Mouse (Mus musculus): ENCODE results near the gene Focad. TPM values are rescaled to one million over a fixed set of nuclear protein-coding genes. Genes with fewer than 3 reads are reported as not detected.

The Focad gene
- polyA plus RNA-seq, 1 experiment from 2014 or later = 4.8 TPM

DNA sequence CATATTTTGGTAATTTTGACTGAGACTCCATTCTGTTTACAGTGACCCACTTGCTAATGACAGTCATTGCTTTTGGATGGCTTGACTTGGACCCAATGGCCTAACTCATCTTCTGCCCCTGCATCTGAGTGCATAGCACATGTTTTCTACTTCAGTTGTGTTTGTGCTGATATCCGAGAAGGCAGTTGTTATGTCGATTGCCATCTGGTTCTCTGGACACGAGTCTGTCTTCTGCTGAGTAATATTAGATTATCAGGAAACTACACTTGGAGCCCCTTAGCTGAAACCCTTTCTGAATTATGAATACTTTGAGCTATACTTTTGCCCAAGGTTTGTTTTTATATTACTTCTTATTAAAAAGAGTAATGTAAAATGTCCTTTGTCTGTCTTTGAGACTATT is 22.9 kb downstream of the Focad start:
- WGBS = 78% methylated on average over 3 of the region's 3 CpGs
- Histone ChIP-seq H3K9me3 (ENCODE audit: control insufficient read depth) (no peaks in the 10 kb centered on the region), H3K4me1 (replicated peaks; ENCODE audit: control insufficient read depth, insufficient read depth, low read length) (no peaks in the 10 kb centered on the region), H3K4me2 (replicated peaks; ENCODE audit: low read depth) (no peak overlapping the region), H3K4me3 (ENCODE audit: low read depth, low read length) (no peak overlapping the region), H3K27ac (ENCODE audit: low read depth, low read length) (no peak overlapping the region), H3K36me3 (ENCODE audit: control insufficient read depth, insufficient read depth) (no peaks in the 10 kb centered on the region), H3K9ac (ENCODE audit: low read depth, low read length) (no peak overlapping the region), H3K27me3 (replicated peaks; ENCODE audit: control insufficient read depth, insufficient read depth, low read length) (no peaks in the 10 kb centered on the region)
- no peak for ATAC-seq
- TF ChIP-seq CTCF (IDR thresholded peaks at IDR 0.05; ENCODE audit: low read depth) = no peak

DNA sequence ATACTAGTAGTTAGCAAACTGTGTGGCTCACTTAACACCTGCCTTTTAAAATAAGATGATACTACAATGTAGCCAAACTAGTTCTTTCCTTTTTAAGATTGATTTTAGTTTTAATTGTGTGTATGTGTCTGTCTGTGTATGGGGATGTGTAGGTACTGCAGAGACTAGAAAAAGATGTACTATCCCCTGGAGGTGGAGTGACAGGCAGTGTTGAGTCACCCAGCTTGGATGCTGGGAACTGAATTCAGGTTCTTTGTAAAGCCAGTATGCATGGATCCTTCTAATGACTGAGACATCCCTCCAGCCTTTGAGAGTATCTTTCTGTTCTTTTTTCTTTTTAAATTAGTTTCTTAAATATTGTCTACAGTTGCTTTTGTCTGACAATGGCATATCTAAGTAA is 23.5 kb downstream of the Focad start:
- no peak for ATAC-seq
- Histone ChIP-seq H3K27ac (ENCODE audit: low read depth, low read length) (no peak overlapping the region), H3K4me1 (replicated peaks; ENCODE audit: control insufficient read depth, insufficient read depth, low read length) (no peaks in the 10 kb centered on the region), H3K36me3 (ENCODE audit: control insufficient read depth, insufficient read depth) (no peaks in the 10 kb centered on the region), H3K9ac (ENCODE audit: low read depth, low read length) (no peak overlapping the region), H3K4me2 (replicated peaks; ENCODE audit: low read depth) (no peak overlapping the region), H3K4me3 (ENCODE audit: low read depth, low read length) (no peak overlapping the region), H3K9me3 (ENCODE audit: control insufficient read depth) (no peaks in the 10 kb centered on the region), H3K27me3 (replicated peaks; ENCODE audit: control insufficient read depth, insufficient read depth, low read length) (no peaks in the 10 kb centered on the region)
- TF ChIP-seq CTCF (IDR thresholded peaks at IDR 0.05; ENCODE audit: low read depth) = no peak

DNA sequence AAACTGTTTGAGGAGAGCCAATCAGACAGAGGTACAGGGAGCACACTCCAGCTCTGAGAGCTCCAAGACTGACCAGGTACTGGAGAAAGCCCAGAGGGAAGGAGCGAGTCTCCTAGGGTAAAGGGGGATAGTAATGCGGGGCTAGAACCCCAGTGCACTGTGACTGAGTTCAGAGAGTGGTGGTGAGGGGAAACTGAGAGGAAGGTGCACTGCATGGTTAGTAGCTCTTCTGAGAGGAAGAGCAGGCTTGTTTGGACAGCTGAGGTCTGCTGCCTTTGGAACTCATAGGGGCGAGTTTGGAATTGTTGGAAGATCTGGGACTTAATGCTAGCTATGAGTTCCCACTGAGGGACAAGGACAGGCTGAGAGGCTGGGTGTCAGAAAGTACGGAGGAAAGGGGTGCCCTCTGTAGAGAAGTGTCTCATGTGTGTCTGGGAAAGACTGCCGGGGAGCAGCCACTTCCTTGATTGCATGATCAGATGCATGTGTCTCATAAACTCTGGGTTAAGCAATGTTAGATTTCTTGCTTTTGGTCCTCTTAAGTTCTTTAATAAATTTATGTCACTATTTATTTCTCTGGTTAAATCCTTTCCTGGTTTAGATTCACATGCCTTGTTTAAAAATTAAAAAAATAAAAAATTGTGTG is 24.4 kb downstream of the Focad start:
- Histone ChIP-seq H3K4me1 (replicated peaks; ENCODE audit: control insufficient read depth, insufficient read depth, low read length) (no peaks in the 10 kb centered on the region), H3K27me3 (replicated peaks; ENCODE audit: control insufficient read depth, insufficient read depth, low read length) (no peaks in the 10 kb centered on the region), H3K9ac (ENCODE audit: low read depth, low read length) (no peak overlapping the region), H3K27ac (ENCODE audit: low read depth, low read length) (no peak overlapping the region), H3K9me3 (ENCODE audit: control insufficient read depth) (no peaks in the 10 kb centered on the region), H3K4me2 (replicated peaks; ENCODE audit: low read depth) (no peak overlapping the region), H3K36me3 (ENCODE audit: control insufficient read depth, insufficient read depth) (no peaks in the 10 kb centered on the region), H3K4me3 (ENCODE audit: low read depth, low read length) (no peak overlapping the region)
- ATAC-seq = no peak
- TF ChIP-seq CTCF (IDR thresholded peaks at IDR 0.05; ENCODE audit: low read depth) = no peak
- WGBS = 82% methylated on average over 5 of the region's 5 CpGs

DNA sequence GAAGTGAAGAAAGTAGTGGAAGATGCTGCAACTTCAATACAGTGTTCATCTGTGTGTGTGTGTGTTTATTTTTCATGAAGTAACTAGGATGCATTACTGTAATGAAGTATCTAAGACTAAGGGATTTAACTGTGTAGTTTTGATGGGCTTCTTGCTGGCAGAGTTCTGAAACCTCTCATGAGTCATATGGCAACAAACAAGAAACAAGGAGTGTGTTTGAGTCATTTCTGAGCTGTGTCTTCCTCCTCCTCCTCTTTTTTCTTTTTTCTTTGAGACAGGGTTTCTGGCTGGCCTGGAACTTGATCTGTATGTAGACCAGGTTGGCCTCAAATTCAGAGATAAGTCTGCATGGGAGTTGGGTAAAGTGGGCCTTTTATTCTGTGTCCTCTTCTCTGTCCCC is 25.7 kb downstream of the Focad start:
- Histone ChIP-seq H3K9me3 (ENCODE audit: control insufficient read depth) (no peaks in the 10 kb centered on the region), H3K36me3 (ENCODE audit: control insufficient read depth, insufficient read depth) (no peaks in the 10 kb centered on the region), H3K9ac (ENCODE audit: low read depth, low read length) (no peak overlapping the region), H3K4me3 (ENCODE audit: low read depth, low read length) (no peak overlapping the region), H3K27me3 (replicated peaks; ENCODE audit: control insufficient read depth, insufficient read depth, low read length) (no peaks in the 10 kb centered on the region), H3K27ac (ENCODE audit: low read depth, low read length) (no peak overlapping the region), H3K4me1 (replicated peaks; ENCODE audit: control insufficient read depth, insufficient read depth, low read length) (no peaks in the 10 kb centered on the region), H3K4me2 (replicated peaks; ENCODE audit: low read depth) (no peak overlapping the region)
- no peak for ATAC-seq
- no peak for TF ChIP-seq CTCF (IDR thresholded peaks at IDR 0.05; ENCODE audit: low read depth)

DNA sequence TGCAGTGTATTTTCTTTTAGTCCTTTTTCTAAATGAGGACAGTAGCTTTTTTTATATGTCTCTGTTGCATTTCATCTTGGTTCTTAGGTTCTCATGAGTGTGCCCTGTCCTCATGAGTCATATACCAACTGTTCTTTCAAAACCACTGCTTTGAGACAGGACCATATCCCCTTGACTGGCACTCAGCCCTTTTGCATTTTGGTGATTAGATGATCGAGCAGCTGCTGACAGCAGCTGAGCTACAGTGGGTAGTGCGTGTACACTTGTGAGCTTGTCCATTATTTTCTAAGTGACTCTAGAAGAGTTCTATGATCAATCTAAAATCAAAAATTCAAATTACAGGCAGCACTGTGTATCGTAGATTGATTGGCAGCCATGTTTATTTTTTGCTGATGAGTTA is 28.0 kb downstream of the Focad start:
- WGBS = 92% methylated on average over 3 of the region's 3 CpGs
- Histone ChIP-seq H3K4me2 (replicated peaks; ENCODE audit: low read depth) (no peak overlapping the region), H3K4me1 (replicated peaks; ENCODE audit: control insufficient read depth, insufficient read depth, low read length) (no peaks in the 10 kb centered on the region), H3K36me3 (ENCODE audit: control insufficient read depth, insufficient read depth) (no peaks in the 10 kb centered on the region), H3K9ac (ENCODE audit: low read depth, low read length) (no peak overlapping the region), H3K4me3 (ENCODE audit: low read depth, low read length) (no peak overlapping the region), H3K9me3 (ENCODE audit: control insufficient read depth) (no peaks in the 10 kb centered on the region), H3K27ac (ENCODE audit: low read depth, low read length) (no peak overlapping the region), H3K27me3 (replicated peaks; ENCODE audit: control insufficient read depth, insufficient read depth, low read length) (no peaks in the 10 kb centered on the region)
- no peak for ATAC-seq
- no peak for TF ChIP-seq CTCF (IDR thresholded peaks at IDR 0.05; ENCODE audit: low read depth)

DNA sequence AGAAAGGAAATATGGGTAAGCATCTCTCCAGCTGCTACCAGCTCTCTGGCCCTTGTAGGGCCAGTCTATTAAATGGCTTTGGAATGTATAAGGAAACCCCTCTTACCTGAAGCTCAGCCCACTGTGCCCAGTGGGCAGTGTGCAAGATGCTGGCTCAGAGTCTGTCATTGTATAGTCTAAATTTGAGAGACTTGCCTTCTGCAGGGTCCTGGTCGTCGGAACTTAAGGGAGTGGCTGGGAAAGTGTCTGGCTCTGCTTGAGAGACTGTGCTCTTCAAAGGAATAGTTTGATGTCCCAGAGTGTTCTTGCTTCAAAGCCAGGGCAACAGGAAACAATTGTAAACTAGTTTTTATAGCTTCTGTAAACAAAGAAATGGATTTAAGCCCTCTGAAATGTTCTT is 41.5 kb downstream of the Focad start:
- no peak overlapping the region for H3K4me3 ChIP-seq (ENCODE audit: low read depth, low read length)
- no peak for TF ChIP-seq CTCF (IDR thresholded peaks at IDR 0.05; ENCODE audit: low read depth)
- H3K4me1 ChIP-seq (replicated peaks; ENCODE audit: control insufficient read depth, insufficient read depth, low read length) = no peaks in the 10 kb centered on the region
- no peak for ATAC-seq
- no peaks in the 10 kb centered on the region for H3K27me3 ChIP-seq (replicated peaks; ENCODE audit: control insufficient read depth, insufficient read depth, low read length)
- no peaks in the 10 kb centered on the region for H3K9me3 ChIP-seq (ENCODE audit: control insufficient read depth)
- WGBS = 31% methylated on average over 2 of the region's 2 CpGs
- no peak overlapping the region for H3K9ac ChIP-seq (ENCODE audit: low read depth, low read length)
- H3K27ac ChIP-seq (ENCODE audit: low read depth, low read length) = no peak overlapping the region
- H3K36me3 ChIP-seq (ENCODE audit: control insufficient read depth, insufficient read depth) = no peaks in the 10 kb centered on the region
- H3K4me2 ChIP-seq (replicated peaks; ENCODE audit: low read depth) = no peak overlapping the region

DNA sequence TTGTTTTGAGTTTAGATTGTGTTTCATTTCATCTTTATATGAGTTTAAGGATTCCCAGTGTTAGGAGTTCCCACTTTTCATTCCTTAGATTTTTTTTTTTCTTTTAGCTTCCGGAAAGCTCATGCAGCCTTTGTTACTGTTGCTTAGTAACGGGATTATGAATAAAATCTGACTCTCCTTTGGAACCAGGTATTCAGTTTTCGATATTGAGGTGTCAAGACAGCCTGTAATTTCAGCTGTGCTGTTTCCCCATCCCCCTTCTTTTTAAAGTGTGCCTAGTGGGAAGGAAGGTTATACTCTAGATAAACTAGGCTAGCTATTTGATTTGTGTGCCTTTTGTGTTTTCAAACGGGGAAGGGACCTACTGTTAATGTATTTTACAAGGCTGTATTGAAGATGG is 42.1 kb downstream of the Focad start:
- H3K4me3 ChIP-seq (ENCODE audit: low read depth, low read length) = no peak overlapping the region
- no peaks in the 10 kb centered on the region for H3K9me3 ChIP-seq (ENCODE audit: control insufficient read depth)
- no peak overlapping the region for H3K4me2 ChIP-seq (replicated peaks; ENCODE audit: low read depth)
- H3K27ac ChIP-seq (ENCODE audit: low read depth, low read length) = no peak overlapping the region
- TF ChIP-seq CTCF (IDR thresholded peaks at IDR 0.05; ENCODE audit: low read depth) = no peak
- no peaks in the 10 kb centered on the region for H3K27me3 ChIP-seq (replicated peaks; ENCODE audit: control insufficient read depth, insufficient read depth, low read length)
- H3K36me3 ChIP-seq (ENCODE audit: control insufficient read depth, insufficient read depth) = no peaks in the 10 kb centered on the region
- H3K4me1 ChIP-seq (replicated peaks; ENCODE audit: control insufficient read depth, insufficient read depth, low read length) = no peaks in the 10 kb centered on the region
- WGBS = 59% methylated on average over 4 of the region's 4 CpGs
- no peak for ATAC-seq
- H3K9ac ChIP-seq (ENCODE audit: low read depth, low read length) = no peak overlapping the region

Data from intestine, postnatal 0 days (tissue).